Mouse (Mus musculus) liver, embryonic 15.5 days (tissue): ENCODE measurements around the gene Olfr90. TPM values are rescaled to one million over a fixed set of nuclear protein-coding genes. Genes with fewer than 3 reads are reported as not detected.

Experiments
- ATAC-seq: fragments of 200-750 bp; cut with Nextera tagmentation; 2 replicates; pipeline ENCODE4 v1.8.0; 2017; ENCODE audit warnings: moderate number of reproducible peaks, mild to moderate bottlenecking, moderate library complexity; ENCODE audit not compliant: insufficient read depth
- H3K27ac ChIP-seq: fragments of 300-500 bp; sonication (generic); replicated peaks from 2 replicates; pipeline ENCODE4 v1.5.1; 2015; ENCODE audit warnings: mild to moderate bottlenecking, inconsistent platforms
- H3K27me3 ChIP-seq: fragments of 300-500 bp; sonication (generic); 2 replicates; pipeline ENCODE4 v1.6.1; 2015; ENCODE audit warnings: mild to moderate bottlenecking, inconsistent platforms
- H3K36me3 ChIP-seq: fragments of 300-500 bp; sonication (generic); replicated peaks from 2 replicates; pipeline ENCODE4 v1.6.1; 2015; ENCODE audit warnings: moderate library complexity, mild to moderate bottlenecking, inconsistent platforms
- H3K4me1 ChIP-seq: fragments of 300-500 bp; sonication (generic); replicated peaks from 2 replicates; pipeline ENCODE4 v1.6.1; 2015; ENCODE audit warnings: inconsistent platforms
- H3K4me2 ChIP-seq: fragments of 300-500 bp; sonication (generic); 2 replicates; pipeline ENCODE4 v1.6.1; 2015; ENCODE audit warnings: moderate library complexity, mild to moderate bottlenecking, inconsistent platforms
- H3K4me3 ChIP-seq: fragments of 300-500 bp; sonication (generic); replicated peaks from 2 replicates; pipeline ENCODE4 v1.5.1; 2015; ENCODE audit warnings: mild to moderate bottlenecking, inconsistent platforms
- H3K9ac ChIP-seq: fragments of 300-500 bp; sonication (generic); 2 replicates; pipeline ENCODE4 v1.6.1; 2015; ENCODE audit warnings: moderate library complexity, mild to moderate bottlenecking, inconsistent platforms
- H3K9me3 ChIP-seq: fragments of 300-500 bp; sonication (generic); replicated peaks from 2 replicates; pipeline ENCODE4 v1.6.1; 2016; ENCODE audit warnings: inconsistent platforms
- WGBS: fragments of 180-500 bp; shearing (Covaris S2); methylation state at CpG from one replicate; pipeline ENCODE4 v1.1.7; 2015; ENCODE audit warnings: mixed read lengths; ENCODE audit not compliant: insufficient replicate concordance; 5-methylcytosine and 5-hydroxymethylcytosine counted together
- polyA plus RNA-seq: library from polyadenylated mRNA; unstranded; fragments of >200 nt; fragmentation: Nextera tagmentation; extraction: Ambion mirVana; gene quantifications from 2 replicates; pipeline ENCODE4 v1.2.1, GENCODE M21; 2015

Gene Olfr90
- polyA plus RNA-seq, 1 experiment from 2014 or later = not detected

DNA sequence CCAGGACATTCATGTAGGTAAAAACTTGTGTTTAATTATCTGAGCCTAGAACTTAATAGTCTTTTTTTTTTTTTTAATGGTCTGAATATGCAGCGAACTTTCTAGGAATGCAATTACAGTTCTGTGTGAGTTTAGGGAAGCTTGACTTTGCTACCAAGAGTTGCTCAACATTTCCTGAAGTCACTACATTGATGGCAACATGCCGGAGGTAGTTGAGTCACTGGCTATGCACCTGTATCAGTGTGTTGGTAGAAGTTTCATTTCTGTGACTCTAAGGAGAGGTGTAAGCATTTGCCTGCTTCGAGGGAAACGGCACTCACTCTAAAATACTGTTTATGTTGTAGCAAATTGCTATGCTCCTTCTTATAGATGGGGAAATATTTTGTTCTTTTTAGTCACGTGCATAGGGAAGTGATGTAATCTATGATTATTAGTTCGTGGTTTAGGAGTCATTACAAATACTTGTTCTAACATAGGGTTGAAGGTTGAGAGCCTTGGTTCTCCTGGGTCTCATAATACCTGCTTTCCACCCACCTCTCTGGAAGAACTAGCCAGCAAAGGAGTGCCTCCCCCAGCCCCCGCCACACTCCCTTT lies 43.6 kb downstream of the Olfr90 start:
- peaks cover 12% of the 10 kb centered on the region for H3K4me1 ChIP-seq
- 30% methylated on average over 7 of the region's 7 CpGs for WGBS
- no peak overlapping the region for H3K27ac ChIP-seq
- H3K4me3 ChIP-seq = no peak overlapping the region
- H3K4me2 ChIP-seq = peak overlapping the region; percentile 71; the same call in 1 of the 2 replicates
- H3K9ac ChIP-seq = no peak overlapping the region
- ATAC-seq = no peak
- peaks cover 65% of the 10 kb centered on the region for H3K27me3 ChIP-seq
- H3K36me3 ChIP-seq = no peaks in the 10 kb centered on the region
- no peaks in the 10 kb centered on the region for H3K9me3 ChIP-seq

DNA sequence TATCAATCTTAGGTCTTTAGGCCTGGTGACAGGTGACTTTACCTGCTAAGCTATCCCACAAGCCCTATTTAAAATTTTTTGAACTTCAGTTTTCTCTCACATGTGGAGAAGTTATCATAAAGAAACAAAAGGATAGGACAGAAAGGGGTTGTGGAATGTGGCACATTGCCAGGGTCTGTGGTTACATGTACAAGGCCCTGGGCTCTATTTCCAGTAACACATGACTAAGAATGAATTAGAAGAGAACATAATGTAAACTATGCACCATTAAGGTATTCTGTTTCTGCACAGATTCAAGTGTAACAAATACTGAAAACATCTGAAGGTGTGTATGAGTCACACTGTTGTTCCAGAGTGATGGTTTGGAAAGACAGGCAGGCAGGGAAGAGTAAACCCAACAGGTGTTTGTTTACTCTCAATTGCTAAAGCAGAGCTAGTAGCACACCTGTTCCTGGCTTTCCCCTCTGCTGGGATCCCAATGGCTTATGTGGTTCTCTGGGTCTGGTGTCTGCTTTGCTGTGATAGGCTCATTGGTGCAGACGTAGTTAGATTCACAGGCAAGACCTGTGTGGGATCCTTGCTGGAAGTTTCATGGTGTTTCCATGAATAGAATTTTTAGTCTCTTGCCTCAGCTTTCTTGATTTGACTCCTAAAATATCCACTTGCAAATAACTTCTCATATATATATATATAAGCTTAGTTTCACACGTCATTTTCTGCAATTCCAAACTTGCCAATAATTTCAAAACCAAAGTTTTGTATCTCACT lies 49.0 kb downstream of the Olfr90 start:
- Histone ChIP-seq H3K27me3 (peaks cover 12% of the 10 kb centered on the region), H3K4me3 (no peak overlapping the region), H3K27ac (no peak overlapping the region), H3K36me3 (no peaks in the 10 kb centered on the region), H3K9me3 (no peaks in the 10 kb centered on the region), H3K4me1 (no peaks in the 10 kb centered on the region), H3K9ac (no peak overlapping the region), H3K4me2 (no peak overlapping the region)
- 45% methylated on average over 2 of the region's 2 CpGs for WGBS
- no peak for ATAC-seq

Other genes with a start within 250 kb of the Olfr90 start
- 0.33 and 0.59 TPM in 2 replicates for gene Trim15, start 221.3 kb downstream of the Olfr90 start, polyA plus RNA-seq
- gene Trim10, start 218.9 kb downstream of the Olfr90 start, polyA plus RNA-seq = 300 and 303 TPM in 2 replicates
- not detected in 2 replicates for gene Trim40, start 198.4 kb downstream of the Olfr90 start, polyA plus RNA-seq
- not detected in 2 replicates for gene Trim31, start 190.4 kb downstream of the Olfr90 start, polyA plus RNA-seq
- gene Rnf39, start 145.6 kb downstream of the Olfr90 start, polyA plus RNA-seq = 0.14 and 0.20 TPM in 2 replicates
- 25.7 and 30.8 TPM in 2 replicates for gene Ppp1r11, start 136.8 kb downstream of the Olfr90 start, polyA plus RNA-seq
- 18.7 and 21.5 TPM in 2 replicates for gene Znrd1, start 129.9 kb downstream of the Olfr90 start, polyA plus RNA-seq
- 2.2 and 2.5 TPM in 2 replicates for gene Znrd1as, start 129.9 kb downstream of the Olfr90 start, polyA plus RNA-seq
- not detected in 2 replicates for gene 2410137M14Rik, start 107.3 kb downstream of the Olfr90 start, polyA plus RNA-seq
- gene H2-M5, start 99.0 kb downstream of the Olfr90 start, polyA plus RNA-seq = not detected in 2 replicates
- gene Zfp57, start 87.3 kb downstream of the Olfr90 start, polyA plus RNA-seq = 3.2 and 3.8 TPM in 2 replicates
- gene Mog, start 65.1 kb downstream of the Olfr90 start, polyA plus RNA-seq = not detected in 2 replicates
- gene Gabbr1, start 42.5 kb downstream of the Olfr90 start, polyA plus RNA-seq = 0.25 and 0.66 TPM in 2 replicates
- not detected in 2 replicates for gene Olfr91, start 9.8 kb upstream of the Olfr90 start, polyA plus RNA-seq
- gene Olfr92, start 31.6 kb upstream of the Olfr90 start, polyA plus RNA-seq = not detected in 2 replicates
- not detected in 2 replicates for gene Olfr93, start 73.0 kb upstream of the Olfr90 start, polyA plus RNA-seq
- not detected in 2 replicates for gene Ubd, start 105.4 kb upstream of the Olfr90 start, polyA plus RNA-seq
- gene Olfr94, start 112.5 kb upstream of the Olfr90 start, polyA plus RNA-seq = not detected in 2 replicates
- gene Olfr95, start 124.6 kb upstream of the Olfr90 start, polyA plus RNA-seq = not detected in 2 replicates
- gene Olfr96, start 131.6 kb upstream of the Olfr90 start, polyA plus RNA-seq = not detected in 2 replicates
- gene Olfr97, start 148.8 kb upstream of the Olfr90 start, polyA plus RNA-seq = not detected in 2 replicates
- gene Olfr98, start 175.2 kb upstream of the Olfr90 start, polyA plus RNA-seq = not detected in 2 replicates
- gene H2-M3, start 181.7 kb upstream of the Olfr90 start, polyA plus RNA-seq = 2.0 TPM in 2 replicates
- not detected in 2 replicates for gene Olfr99, start 195.0 kb upstream of the Olfr90 start, polyA plus RNA-seq
- not detected in 2 replicates for gene Olfr101, start 215.8 kb upstream of the Olfr90 start, polyA plus RNA-seq
- gene Olfr102, start 228.6 kb upstream of the Olfr90 start, polyA plus RNA-seq = not detected in 2 replicates